In the genomic region with DNA sequence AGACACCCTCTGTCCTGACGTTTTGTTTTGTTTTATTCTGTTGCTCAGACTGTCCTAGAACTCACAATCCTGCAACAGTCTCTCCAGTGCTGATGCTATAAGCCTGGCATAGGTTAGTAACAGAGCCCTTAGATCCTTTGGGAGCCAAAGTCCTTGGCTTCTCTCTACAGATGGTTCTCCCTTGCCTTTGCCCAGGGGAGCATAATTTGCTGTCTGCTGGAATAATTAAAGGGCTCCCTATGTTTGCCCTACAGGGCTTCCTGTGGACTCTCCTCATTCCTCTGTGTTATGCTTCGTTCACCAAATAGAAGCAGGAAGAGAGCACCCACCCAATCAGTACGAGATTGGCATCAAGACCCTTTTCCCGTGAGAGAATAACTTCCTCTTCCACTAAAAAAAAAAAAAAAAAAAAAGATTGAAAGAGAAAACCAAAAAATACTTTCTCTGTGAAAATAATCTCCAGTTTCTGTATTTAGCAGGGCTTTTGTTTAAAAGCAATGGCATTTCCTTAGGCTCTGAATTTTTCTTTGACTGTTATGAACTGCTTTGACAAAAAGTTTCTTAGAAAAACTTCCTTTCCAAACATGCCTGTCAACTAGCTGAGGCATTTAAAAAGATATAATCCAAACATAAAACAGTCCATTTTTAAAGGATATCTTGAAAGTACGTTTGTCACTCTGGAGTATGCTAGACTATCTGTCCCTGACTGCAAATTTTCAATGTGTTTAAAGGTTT, we compare ENCODE assay signal across 13 mouse cellular contexts.
DNase-seq lines count a peak whose midpoint lies in the region; ATAC-seq and TF ChIP-seq lines count a peak whose summit lies in the region.
"Had no signal": no experiment of that assay in that cellular context is flagged by ENCODE, and none has a peak within 500 bp of the region (broad histone marks: within the 10 kb centered on the region; RNA-seq: fewer than 3 reads in every experiment).

No protein-coding gene starts in this region.

- H3K4me3 ChIP-seq in layer of hippocampus, adult 2 months = no peak overlapping the region
- H3K4me3 ChIP-seq in embryonic facial prominence, embryonic 10.5 days = no peak overlapping the region
- H3K4me3 ChIP-seq in kidney, embryonic 15.5 days (replicated peaks) = no peak overlapping the region
- H3K4me3 ChIP-seq: limb, embryonic 13.5 days had no signal

- WGBS in embryonic facial prominence, embryonic 10.5 days = 42% methylated on average over 5 of the region's 5 CpGs
- WGBS in kidney, embryonic 15.5 days = 26% methylated on average over 5 of the region's 5 CpGs

- no peak overlapping the region for H3K4me2 ChIP-seq in kidney, embryonic 15.5 days
- H3K4me2 ChIP-seq: hindbrain, embryonic 14.5 days; limb, embryonic 13.5 days had no signal

- intact Hi-C loops in heart, postnatal 14 days (cut with DNase I) = no loop called here

- H3K36me3 ChIP-seq in embryonic facial prominence, embryonic 10.5 days (replicated peaks) = no peaks in the 10 kb centered on the region
- no peaks in the 10 kb centered on the region for H3K36me3 ChIP-seq in kidney, embryonic 15.5 days
- H3K36me3 ChIP-seq: limb, embryonic 13.5 days had no signal

- H3K4me1 ChIP-seq in embryonic facial prominence, embryonic 10.5 days = peaks cover 54% of the 10 kb centered on the region
- peaks cover 53% of the 10 kb centered on the region for H3K4me1 ChIP-seq in kidney, embryonic 15.5 days

- DNase-seq in heart, adult 11 months = peak; percentile 93
- no peak for DNase-seq in heart, postnatal 14 days
- DNase-seq in layer of hippocampus, adult 2 months (ENCODE audit: low spot score in 2 of 2) = no peak
- DNase-seq in layer of hippocampus, postnatal 10 days (ENCODE audit: low spot score in 2 of 2) = no peak
- DNase-seq in embryonic facial prominence, embryonic 10.5 days (ENCODE audit: low spot score) = no peak
- no peak for DNase-seq in testis, postnatal 10 days (ENCODE audit: low spot score)
- DNase-seq in spleen, adult 12 weeks (ENCODE audit: low spot score) = no peak
- DNase-seq: cerebellum, adult 11-12 months; embryo, embryonic 11 days had no signal

- no peaks in the 10 kb centered on the region for H3K9me3 ChIP-seq in embryonic facial prominence, embryonic 10.5 days
- H3K9me3 ChIP-seq in kidney, embryonic 15.5 days (replicated peaks) = no peaks in the 10 kb centered on the region
- H3K9me3 ChIP-seq: limb, embryonic 13.5 days had no signal

- H3K27ac ChIP-seq in layer of hippocampus, adult 2 months = peak overlapping the region; percentile 28; the same call in 1 of the 2 replicates
- peak overlapping the region; percentile 48; the same call in 1 of the 2 replicates for H3K27ac ChIP-seq in embryonic facial prominence, embryonic 10.5 days (replicated peaks)
- peak overlapping the region; percentile 86 for H3K27ac ChIP-seq in kidney, embryonic 15.5 days
- H3K27ac ChIP-seq: hindbrain, embryonic 14.5 days; limb, embryonic 13.5 days had no signal

- H3K9ac ChIP-seq in kidney, embryonic 15.5 days = no peak overlapping the region
- H3K9ac ChIP-seq: hindbrain, embryonic 14.5 days; limb, embryonic 13.5 days had no signal

- 0 out of 2 replicates have a peak, but pooled peaks cover 3% of the 10 kb centered on the region for H3K27me3 ChIP-seq in embryonic facial prominence, embryonic 10.5 days (replicated peaks; ENCODE audit: low read depth, poor library complexity, severe bottlenecking)
- H3K27me3 ChIP-seq in kidney, embryonic 15.5 days = no peaks in the 10 kb centered on the region
- H3K27me3 ChIP-seq: limb, embryonic 13.5 days had no signal

- no peak for ATAC-seq in kidney, embryonic 15.5 days (replicated peaks; ENCODE audit: low FRiP score)
- ATAC-seq: forebrain, embryonic 14.5 days had no signal

- no peak for TF ChIP-seq CTCF in layer of hippocampus, adult 2 months (conservative IDR thresholded peaks at IDR 0.05)

Comparison
In these comparisons a context has a peak if more than half of its experiments do, and no peak if none do; other contexts are left out.
1. H3K27ac ChIP-seq: peak in every context shown above with its lines; median percentile 86 in kidney, embryonic 15.5 days; 48 in embryonic facial prominence, embryonic 10.5 days; 28 in layer of hippocampus, adult 2 months.